Mouse (Mus musculus): ENCODE measurements around the gene Zswim3. TPM values are rescaled to one million over a fixed set of nuclear protein-coding genes. Genes with fewer than 3 reads are reported as not detected.

The Zswim3 gene
- polyA plus RNA-seq, 2 experiments = 2.4 to 3.7 TPM

DNA sequence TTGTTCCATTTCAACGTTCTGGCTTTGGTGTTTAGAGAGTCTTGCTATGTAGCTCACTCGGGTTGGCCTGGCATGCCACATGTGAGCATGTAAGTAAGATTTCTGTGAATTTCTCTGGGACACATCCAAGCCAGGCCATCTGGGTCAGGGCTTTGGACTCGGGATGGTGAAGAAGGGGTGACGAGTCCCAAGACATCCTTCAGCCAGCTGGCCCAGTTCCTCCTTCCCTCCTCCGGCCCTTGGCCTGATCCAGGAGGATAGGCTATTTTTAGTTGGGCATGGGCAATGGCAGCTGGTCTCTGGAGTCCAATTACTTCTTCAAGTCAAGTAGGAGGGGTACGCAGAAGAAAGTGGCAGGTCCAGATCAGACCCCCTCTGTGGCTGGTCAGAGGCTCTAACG lies 26.1 kb upstream of the Zswim3 start:
- ATAC-seq (ENCODE audit: insufficient read depth) (no peak), DNase-seq (ENCODE audit: low read depth in 3 of 3, low spot score in 3 of 3) (no peak)
- WGBS (ENCODE audit: insufficient replicate concordance) = 61% methylated on average over 7 of the region's 7 CpGs
- Histone ChIP-seq H3K27me3 (ENCODE audit: control insufficient read depth, insufficient read depth, low read length) (peaks cover 21% of the 10 kb centered on the region; the same call in 1 of the 2 replicates), H3K4me3 (ENCODE audit: insufficient read depth in 1 of 2, low read depth in 2 of 2, low read length in 2 of 2) (no peak overlapping the region), H3K27ac (no peak overlapping the region), H3K9me3 (ENCODE audit: control insufficient read depth, low read length) (no peaks in the 10 kb centered on the region), H3K36me3 (replicated peaks; ENCODE audit: control insufficient read depth, insufficient read depth, low read depth) (no peaks in the 10 kb centered on the region), H3K4me1 (replicated peaks; ENCODE audit: control insufficient read depth in 2 of 2, insufficient read depth in 2 of 2, low read length in 1 of 2) (peaks cover 4 to 6% of the 10 kb centered on the region in 2 experiments), H3K4me2 (ENCODE audit: low read depth) (no peak overlapping the region), H3K9ac (replicated peaks) (no peak overlapping the region)
- no peak for TF ChIP-seq EP300 (IDR thresholded peaks at IDR 0.05; ENCODE audit: low read depth)
- TF ChIP-seq CTCF (IDR thresholded peaks at IDR 0.05; ENCODE audit: low read depth) = no peak

GRCm38 (mm10) chr2:164779481-164780086 lies 25.3 kb upstream of the Zswim3 start, which contains the start of gene Tnnc2:
Gene Tnnc2 (minus strand): TSS chr2:164779967.
- DNase-seq (ENCODE audit: low read depth in 3 of 3, low spot score in 3 of 3) = no peak
- H3K4me1 ChIP-seq (replicated peaks; ENCODE audit: control insufficient read depth in 2 of 2, insufficient read depth in 2 of 2, low read length in 1 of 2) = peaks cover under 1 to 2% of the 10 kb centered on the region in 2 experiments; a peak in 3 of 4 replicates
- no peak within 1 kb of the TSS for H3K9ac ChIP-seq (replicated peaks)
- ATAC-seq (ENCODE audit: insufficient read depth) = no peak
- no peak for TF ChIP-seq EP300 (IDR thresholded peaks at IDR 0.05; ENCODE audit: low read depth)
- TF ChIP-seq CTCF (IDR thresholded peaks at IDR 0.05; ENCODE audit: low read depth) = no peak
- no peaks in the 10 kb centered on the region for H3K36me3 ChIP-seq (replicated peaks; ENCODE audit: control insufficient read depth, insufficient read depth, low read depth)
- H3K27me3 ChIP-seq (ENCODE audit: control insufficient read depth, insufficient read depth, low read length) = peaks cover 21% of the 10 kb centered on the region
- no peak within 1 kb of the TSS for H3K27ac ChIP-seq
- no peaks in the 10 kb centered on the region for H3K9me3 ChIP-seq (ENCODE audit: control insufficient read depth, low read length)
- 65% methylated on average over 8 of the region's 8 CpGs for WGBS (ENCODE audit: insufficient replicate concordance)
- no peak within 1 kb of the TSS for H3K4me2 ChIP-seq (ENCODE audit: low read depth)
- no peak within 1 kb of the TSS for H3K4me3 ChIP-seq (ENCODE audit: insufficient read depth in 1 of 2, low read depth in 2 of 2, low read length in 2 of 2)

DNA sequence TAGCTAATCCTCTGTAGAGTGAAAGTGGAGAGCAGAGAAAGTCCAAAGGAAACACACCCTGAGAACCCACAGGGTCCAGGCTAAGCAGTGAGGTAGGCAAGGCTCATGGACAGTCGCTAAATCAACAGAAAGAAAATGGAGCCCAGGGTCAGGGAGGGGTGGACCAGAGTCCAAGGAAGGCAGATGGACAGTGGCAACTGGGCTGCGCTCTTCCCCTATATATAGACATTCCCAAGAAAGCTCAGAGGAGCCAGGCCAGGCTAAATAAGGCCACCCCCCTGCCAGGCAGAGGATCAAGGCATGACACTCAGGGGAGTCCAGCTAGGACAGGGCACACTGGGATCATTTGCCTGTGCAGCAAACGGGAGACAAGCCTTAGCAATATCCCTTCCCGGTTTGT lies 23.0 kb upstream of the Zswim3 start:
- DNase-seq (ENCODE audit: low read depth in 3 of 3, low spot score in 3 of 3) = no peak

DNA sequence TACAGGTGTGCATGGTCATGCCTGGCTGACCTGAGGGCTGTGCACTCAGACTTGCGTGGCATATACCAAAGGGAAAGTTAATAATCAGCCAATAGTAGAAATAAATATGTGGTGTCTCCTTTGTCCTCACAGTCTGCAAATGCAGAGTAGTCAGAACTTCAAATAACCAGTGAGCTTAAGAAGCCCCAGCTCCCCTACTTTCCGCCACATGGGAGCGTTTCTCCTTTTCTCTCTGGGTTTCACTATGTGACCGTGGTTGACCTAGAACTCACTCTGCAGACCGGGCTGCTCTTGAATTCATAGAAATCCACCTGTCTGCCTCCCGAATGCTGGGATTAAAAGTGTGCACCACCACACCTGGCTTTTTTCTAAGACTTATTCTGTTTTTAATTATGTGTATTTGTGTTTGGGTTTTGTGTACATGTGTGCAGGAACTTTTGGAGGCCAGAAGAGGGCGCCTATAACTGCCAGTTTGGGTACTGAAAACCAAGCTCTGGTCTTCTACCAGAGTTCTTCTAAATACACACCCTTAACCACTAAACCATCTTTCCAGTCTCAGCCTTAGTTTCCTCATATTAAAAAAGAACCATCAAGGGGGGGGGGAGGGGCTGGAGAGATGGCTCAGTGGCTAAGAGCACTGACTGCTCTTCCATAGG lies 20.8 kb upstream of the Zswim3 start:
- no peaks in the 10 kb centered on the region for H3K36me3 ChIP-seq (replicated peaks; ENCODE audit: control insufficient read depth, insufficient read depth, low read depth)
- H3K9me3 ChIP-seq (ENCODE audit: control insufficient read depth, low read length) = no peaks in the 10 kb centered on the region
- H3K4me3 ChIP-seq (ENCODE audit: insufficient read depth in 1 of 2, low read depth in 2 of 2, low read length in 2 of 2) = no peak overlapping the region
- TF ChIP-seq EP300 (IDR thresholded peaks at IDR 0.05; ENCODE audit: low read depth) (no peak), CTCF (IDR thresholded peaks at IDR 0.05; ENCODE audit: low read depth) (peak; percentile 44; the same call in 1 of the 2 replicates)
- DNase-seq (ENCODE audit: low read depth in 3 of 3, low spot score in 3 of 3) (no peak), ATAC-seq (ENCODE audit: insufficient read depth) (no peak)
- peaks cover 14 to 24% of the 10 kb centered on the region in 2 experiments for H3K4me1 ChIP-seq (replicated peaks; ENCODE audit: control insufficient read depth in 2 of 2, insufficient read depth in 2 of 2, low read length in 1 of 2)
- H3K9ac ChIP-seq (replicated peaks) = no peak overlapping the region
- H3K27me3 ChIP-seq (ENCODE audit: control insufficient read depth, insufficient read depth, low read length) = peaks cover 12% of the 10 kb centered on the region
- 63% methylated on average over 7 of the region's 7 CpGs for WGBS (ENCODE audit: insufficient replicate concordance)
- no peak overlapping the region for H3K4me2 ChIP-seq (ENCODE audit: low read depth)
- H3K27ac ChIP-seq = no peak overlapping the region

More for the DNA sequence above, 23.0 kb upstream of the Zswim3 start:
- TF ChIP-seq EP300 (IDR thresholded peaks at IDR 0.05; ENCODE audit: low read depth) (no peak), CTCF (IDR thresholded peaks at IDR 0.05; ENCODE audit: low read depth) (no peak)
- Histone ChIP-seq H3K36me3 (replicated peaks; ENCODE audit: control insufficient read depth, insufficient read depth, low read depth) (no peaks in the 10 kb centered on the region), H3K4me1 (replicated peaks; ENCODE audit: control insufficient read depth in 2 of 2, insufficient read depth in 2 of 2, low read length in 1 of 2) (peaks cover 7 to 13% of the 10 kb centered on the region in 2 experiments), H3K27ac (no peak overlapping the region), H3K4me3 (ENCODE audit: insufficient read depth in 1 of 2, low read depth in 2 of 2, low read length in 2 of 2) (no peak overlapping the region), H3K4me2 (ENCODE audit: low read depth) (no peak overlapping the region), H3K9ac (replicated peaks) (no peak overlapping the region), H3K9me3 (ENCODE audit: control insufficient read depth, low read length) (no peaks in the 10 kb centered on the region), H3K27me3 (ENCODE audit: control insufficient read depth, insufficient read depth, low read length) (peaks cover 22% of the 10 kb centered on the region)
- ATAC-seq (ENCODE audit: insufficient read depth) = no peak
- WGBS (ENCODE audit: insufficient replicate concordance) = 56% methylated on average over 4 of the region's 4 CpGs

- Histone ChIP-seq H3K36me3 (replicated peaks; ENCODE audit: control insufficient read depth, insufficient read depth, low read depth) (no peaks in the 10 kb centered on the region), H3K27ac (no peak overlapping the region), H3K9ac (replicated peaks) (peak overlapping the region; percentile 65), H3K4me3 (ENCODE audit: insufficient read depth in 1 of 2, low read depth in 2 of 2, low read length in 2 of 2) (peak overlapping the region; percentile 47 to 56), H3K9me3 (ENCODE audit: control insufficient read depth, low read length) (no peaks in the 10 kb centered on the region), H3K27me3 (ENCODE audit: control insufficient read depth, insufficient read depth, low read length) (peaks cover 7% of the 10 kb centered on the region), H3K4me2 (ENCODE audit: low read depth) (peak overlapping the region; percentile 68), H3K4me1 (replicated peaks; ENCODE audit: control insufficient read depth in 2 of 2, insufficient read depth in 2 of 2, low read length in 1 of 2) (peaks cover 14 to 25% of the 10 kb centered on the region in 2 experiments)
- 5% methylated on average over 7 of the region's 7 CpGs for WGBS (ENCODE audit: insufficient replicate concordance)
- TF ChIP-seq EP300 (IDR thresholded peaks at IDR 0.05; ENCODE audit: low read depth) = no peak
- TF ChIP-seq CTCF (IDR thresholded peaks at IDR 0.05; ENCODE audit: low read depth) = no peak
- ATAC-seq (ENCODE audit: insufficient read depth) (no peak), DNase-seq (ENCODE audit: low read depth in 3 of 3, low spot score in 3 of 3) (no peak)
Measured at GRCm38 (mm10) chr2:164784869-164785420, 20.0 kb upstream of the Zswim3 start.
